Mouse (Mus musculus) embryo, embryonic 9.5 days (tissue): ENCODE data around the gene Cadps.

ENCODE experiments used
- DNase-seq: peaks from one replicate; pipeline ENCODE4 v3.0.0-alpha.2; 2017; ENCODE audit errors: extremely low spot score

Gene Cadps

GRCm38 (mm10) chr14:12391167-12391566 is 431.7 kb downstream of the Cadps start:
- no peak for DNase-seq

- DNase-seq: peak; percentile 47
Measured at GRCm38 (mm10) chr14:12388806-12389436, 434.0 kb downstream of the Cadps start.

- peak; percentile 10 for DNase-seq
Measured at GRCm38 (mm10) chr14:12388192-12388795, 434.6 kb downstream of the Cadps start.

- no peak for DNase-seq
Measured at GRCm38 (mm10) chr14:12387176-12387575, 435.7 kb downstream of the Cadps start.

DNA sequence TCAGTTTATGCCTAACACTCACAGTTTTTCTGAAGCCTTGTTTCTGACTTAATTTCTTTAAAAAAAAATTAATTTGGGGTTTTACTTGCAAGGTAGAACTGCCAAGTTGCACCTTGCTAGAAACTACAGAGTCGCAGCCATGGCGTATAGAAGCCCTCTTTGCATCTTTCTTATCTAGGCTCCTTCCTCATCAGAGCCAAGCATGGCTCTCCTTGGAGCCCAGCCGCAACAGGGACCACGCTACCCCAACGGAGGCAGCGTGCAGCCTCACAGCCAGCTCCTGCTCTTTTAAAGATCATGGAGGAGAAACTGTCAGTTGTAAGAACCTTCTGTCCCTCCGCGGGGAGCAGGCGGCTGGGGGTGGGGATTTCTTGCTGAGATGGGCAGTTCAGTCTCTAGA is 445.0 kb downstream of the Cadps start:
- DNase-seq: no peak

DNA sequence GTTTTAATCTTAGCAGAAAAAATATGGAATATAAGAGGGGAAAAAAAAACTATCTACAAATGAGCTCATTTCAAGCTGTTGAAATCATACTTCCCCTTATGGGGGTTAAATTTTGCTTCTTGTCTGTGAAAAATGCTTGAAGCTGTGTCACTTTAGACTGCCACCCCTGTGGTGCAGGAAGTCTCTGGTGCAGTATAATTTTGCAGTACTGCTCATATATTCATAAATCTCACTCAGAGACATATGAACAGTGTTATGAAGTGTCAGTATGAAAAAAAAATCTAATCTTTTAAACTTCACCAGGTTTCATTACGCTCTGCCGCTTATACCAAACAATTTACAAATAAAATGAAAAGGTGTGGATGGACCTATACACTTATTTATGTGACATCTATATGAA is 445.6 kb downstream of the Cadps start:
- DNase-seq: no peak

DNA sequence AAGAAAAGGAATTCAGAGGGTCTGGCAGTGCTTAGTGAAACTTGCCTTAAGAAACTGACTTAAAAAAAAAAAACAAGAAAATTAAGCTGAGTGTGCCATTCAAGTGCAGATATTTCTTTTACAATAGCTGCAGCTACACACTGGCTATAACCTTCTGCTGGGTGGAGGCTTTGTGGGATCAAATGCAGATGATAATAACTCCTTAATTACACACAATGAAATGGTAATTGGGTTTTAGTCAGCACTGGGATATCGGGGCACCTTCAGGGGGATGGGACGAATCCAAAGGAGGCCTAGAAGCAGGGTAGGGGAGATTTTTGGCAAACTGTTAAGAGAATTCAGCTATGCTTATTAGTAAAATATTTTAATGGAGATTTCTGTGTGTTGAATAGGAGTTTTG is 447.4 kb downstream of the Cadps start:
- DNase-seq: no peak

- no peak for DNase-seq
Measured at GRCm38 (mm10) chr14:12350271-12350916, 472.5 kb downstream of the Cadps start.

- peak; percentile 48 for DNase-seq
Measured at GRCm38 (mm10) chr14:12349334-12350090, 473.4 kb downstream of the Cadps start.

- DNase-seq: no peak
Measured at GRCm38 (mm10) chr14:12348089-12348488, 474.8 kb downstream of the Cadps start, which contains the start of gene Fezf2. TSS of gene Fezf2 (minus strand) at chr14:12348189.

DNA sequence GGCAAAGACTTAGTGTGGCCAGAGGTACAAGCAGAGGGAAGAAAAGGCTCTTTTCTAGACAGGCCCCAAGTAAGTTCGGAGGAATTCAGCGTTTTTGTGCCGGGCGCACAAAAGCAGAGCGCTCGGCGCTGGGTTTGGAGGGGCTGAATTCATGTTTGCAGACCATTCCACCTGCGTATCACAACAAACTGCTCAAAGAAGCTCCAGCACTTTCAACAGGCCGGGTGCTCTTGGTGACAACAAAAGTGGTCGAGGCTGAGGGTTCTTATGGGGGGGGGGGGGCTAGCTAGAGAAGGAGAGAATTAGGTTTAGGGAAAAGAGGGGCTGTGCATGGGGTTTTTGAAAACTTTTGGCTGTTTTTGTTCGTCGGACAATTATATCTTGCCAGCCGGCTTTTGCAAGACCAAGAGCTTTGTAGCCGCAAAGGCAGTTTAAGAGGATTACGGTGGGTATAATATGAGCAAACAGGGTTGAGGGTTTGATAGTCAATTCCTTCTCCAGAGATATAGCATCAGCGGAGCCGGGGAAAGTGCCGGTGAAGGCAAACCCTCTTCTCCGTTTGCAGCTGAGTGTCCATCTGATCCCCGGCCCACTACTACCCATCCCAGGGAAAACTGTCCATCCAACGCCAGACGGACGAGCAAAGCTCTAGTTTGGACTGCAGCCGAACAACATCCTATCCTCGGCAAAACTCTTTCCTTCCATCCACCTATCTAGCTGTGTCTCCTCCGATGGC is 475.8 kb downstream of the Cadps start:
- DNase-seq: peak; percentile 48

- peak; percentile 59 for DNase-seq
Measured at GRCm38 (mm10) chr14:12346011-12346864, 476.6 kb downstream of the Cadps start.

DNA sequence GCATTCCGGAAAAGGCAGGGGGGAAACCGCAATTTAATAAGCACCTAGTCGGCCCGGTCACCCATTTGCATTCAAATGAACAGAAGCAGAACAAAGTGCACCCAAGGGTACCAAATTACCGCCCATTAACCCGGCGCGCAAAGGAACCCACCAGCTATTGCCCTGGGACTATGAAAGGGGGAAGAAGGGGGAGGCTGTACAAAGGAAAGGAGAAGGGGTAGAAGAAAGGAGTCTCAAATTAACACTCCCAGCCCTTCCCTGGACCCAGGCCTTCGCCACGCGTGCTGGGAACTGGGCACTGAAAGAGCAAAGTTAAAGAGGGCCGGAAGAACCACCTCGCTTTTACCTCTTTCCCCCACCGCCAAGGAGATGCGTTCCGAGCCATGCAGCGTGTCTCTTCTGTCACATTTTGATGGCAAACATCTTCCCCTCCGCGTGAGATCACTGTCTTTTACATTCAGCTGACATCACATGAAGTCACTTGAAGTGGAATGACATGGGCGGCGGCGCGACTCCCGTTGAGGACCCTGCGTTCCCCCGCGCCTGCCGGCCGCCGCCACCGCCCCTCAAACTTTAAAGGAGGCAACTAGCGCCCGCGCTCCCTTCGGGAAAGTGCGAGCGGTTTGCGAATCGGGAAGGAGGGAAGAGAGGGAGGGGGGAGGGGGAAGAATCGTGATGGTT is 477.5 kb downstream of the Cadps start:
- peak; percentile 37 for DNase-seq

DNA sequence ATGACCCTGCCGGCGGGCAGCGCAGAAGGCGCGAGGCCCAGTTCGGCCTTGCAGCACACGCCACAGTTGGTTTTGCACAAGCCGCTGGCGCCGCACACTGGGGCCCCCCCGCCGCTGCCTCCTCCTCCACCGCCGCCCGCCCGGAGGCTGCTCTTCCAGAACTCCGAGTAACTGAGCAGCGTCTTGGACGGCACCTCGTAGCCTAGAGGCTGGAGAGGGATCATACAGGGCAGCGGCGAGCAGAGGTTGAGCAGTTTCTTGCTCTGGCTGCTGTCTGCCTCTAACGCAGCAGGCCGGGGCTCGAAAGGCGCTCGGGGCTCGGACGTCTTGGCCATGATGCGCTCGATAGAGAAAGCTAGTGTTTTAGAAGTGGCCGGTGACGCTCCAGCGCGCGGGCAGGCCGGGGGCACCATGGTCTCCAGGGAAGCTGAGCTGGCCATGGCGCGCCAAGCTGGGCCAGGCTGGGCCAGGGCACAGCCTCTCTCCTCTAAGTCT is 478.1 kb downstream of the Cadps start:
- peak; percentile 60 for DNase-seq

DNA sequence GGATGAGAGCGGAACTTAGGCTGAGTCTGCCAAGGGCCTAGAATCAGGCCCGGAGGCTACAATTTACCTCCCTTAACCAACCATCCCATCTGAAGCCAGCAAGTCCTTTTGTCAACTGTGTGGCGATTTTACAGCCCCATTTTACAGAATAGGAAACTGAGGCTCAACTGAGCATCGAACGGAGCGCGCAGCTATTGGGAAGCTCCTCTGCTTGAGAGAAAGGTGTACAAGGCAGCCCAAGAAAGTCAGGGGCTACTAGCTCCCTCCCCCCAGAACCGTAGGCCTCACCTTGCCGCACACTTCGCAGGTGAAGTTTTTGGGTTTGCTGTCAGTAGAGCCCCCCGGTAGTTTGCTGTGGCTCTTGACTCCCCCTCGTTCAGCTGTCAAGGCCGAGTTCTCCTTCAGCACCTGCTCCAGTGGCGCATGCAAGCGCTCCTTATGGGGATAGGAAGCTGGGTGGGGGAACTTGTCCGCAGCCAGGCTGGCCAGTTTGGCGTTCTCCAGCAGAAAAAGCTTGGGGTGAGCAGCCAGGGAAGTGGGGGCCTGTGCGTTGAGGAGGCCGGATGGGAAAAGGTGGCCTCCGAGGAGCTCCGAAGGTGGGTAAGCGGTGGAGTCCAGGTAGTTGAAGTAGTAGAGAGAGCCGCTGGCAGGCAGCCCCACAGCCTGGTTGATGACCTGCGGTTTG is 478.7 kb downstream of the Cadps start:
- peak; percentile 42 for DNase-seq

GRCm38 (mm10) chr14:12343451-12343941 is 479.4 kb downstream of the Cadps start:
- no peak for DNase-seq

DNA sequence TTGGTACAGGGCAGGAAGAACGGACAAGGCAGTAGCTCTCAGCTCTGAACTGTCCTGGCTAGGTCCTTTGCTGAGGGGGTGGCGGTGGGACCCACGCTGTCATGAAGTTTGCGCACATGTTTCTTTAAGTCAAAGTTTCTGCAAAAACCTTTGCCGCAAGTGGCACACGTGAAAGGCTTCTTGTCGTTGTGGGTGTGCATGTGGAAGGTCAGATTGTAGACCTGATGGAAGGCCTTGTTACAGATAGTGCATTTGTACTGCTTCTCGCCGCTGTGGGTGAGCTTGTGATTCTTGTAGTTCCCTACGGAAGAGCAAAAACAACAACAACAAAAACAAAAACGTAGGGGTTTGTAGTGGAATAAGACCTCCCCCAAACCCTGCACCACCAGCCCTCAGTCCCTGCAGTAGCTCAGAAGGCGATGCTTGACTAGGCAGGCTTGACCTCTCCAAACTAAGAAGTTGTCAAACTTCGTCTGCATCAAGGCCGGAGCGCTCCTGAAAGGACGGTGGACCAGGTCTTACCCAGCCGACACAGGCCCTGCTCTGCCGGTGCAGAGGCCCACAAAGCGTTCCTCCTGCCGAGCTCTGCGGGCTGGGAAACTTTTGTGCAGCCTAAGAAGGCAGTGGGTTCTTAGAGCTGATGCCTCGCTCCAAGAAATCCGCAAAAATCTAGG is 480.3 kb downstream of the Cadps start:
- peak; percentile 49 for DNase-seq

GRCm38 (mm10) chr14:12341789-12342457 is 481.0 kb downstream of the Cadps start:
- DNase-seq: no peak
